Mouse (Mus musculus) heart, postnatal 0 days (tissue): ENCODE measurements around the gene Zcchc24.

Source experiments
- CTCF ChIP-seq: IDR thresholded peaks from 2 replicates; pipeline ENCODE4 v1.5.1; 2016; ENCODE audit warnings: antibody characterized with exemption, control low read depth, low read depth
- EP300 ChIP-seq: IDR thresholded peaks from 2 replicates; pipeline ENCODE4 v1.6.1; 2016; ENCODE audit warnings: antibody characterized with exemption, low read depth

DNA sequence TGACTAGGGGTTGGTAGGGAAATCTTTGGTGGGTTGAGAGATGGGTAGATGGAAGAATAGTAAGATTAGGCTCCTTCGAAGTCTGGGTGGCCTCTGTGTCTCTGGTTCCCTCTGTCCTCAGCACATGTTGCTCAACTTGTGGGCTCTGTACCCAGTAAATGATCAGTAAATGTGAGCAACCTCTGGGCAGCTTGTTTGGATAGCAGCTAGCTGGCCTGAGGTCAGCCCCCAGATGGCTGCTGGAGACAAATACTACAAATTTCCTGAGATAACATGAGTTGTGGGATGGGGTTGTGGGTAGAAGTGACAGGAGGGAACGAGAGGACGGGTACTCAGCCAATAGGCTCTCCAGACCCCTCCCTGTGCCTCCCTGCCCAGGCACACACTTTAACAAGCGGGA, 4.2 kb upstream of the Zcchc24 start:
- no peak for TF ChIP-seq CTCF
- TF ChIP-seq EP300: no peak
